Mouse (Mus musculus) olfactory bulb, adult 2 months (tissue): ENCODE measurements at regions not wholly inside any gene's neighbourhood (a gene's known extent, or its start where the extent isn't known, plus 50 kb on each side); places are given as distances from the start of the nearest gene placed in this dataset.

Experiments used
- CTCF ChIP-seq: fragments of 200-500 bp; IDR thresholded peaks from 2 replicates; pipeline ENCODE4 v1.5.1; 2012; ENCODE audit warnings: low read depth, mild to moderate bottlenecking, low read length, moderate library complexity; ENCODE audit not compliant: insufficient read depth
- POLR2A ChIP-seq: fragments of 200-500 bp; IDR thresholded peaks from 2 replicates; pipeline ENCODE4 v1.6.1; 2012; ENCODE audit warnings: mild to moderate bottlenecking, low read depth, low read length, moderate library complexity; ENCODE audit not compliant: insufficient read depth

DNA sequence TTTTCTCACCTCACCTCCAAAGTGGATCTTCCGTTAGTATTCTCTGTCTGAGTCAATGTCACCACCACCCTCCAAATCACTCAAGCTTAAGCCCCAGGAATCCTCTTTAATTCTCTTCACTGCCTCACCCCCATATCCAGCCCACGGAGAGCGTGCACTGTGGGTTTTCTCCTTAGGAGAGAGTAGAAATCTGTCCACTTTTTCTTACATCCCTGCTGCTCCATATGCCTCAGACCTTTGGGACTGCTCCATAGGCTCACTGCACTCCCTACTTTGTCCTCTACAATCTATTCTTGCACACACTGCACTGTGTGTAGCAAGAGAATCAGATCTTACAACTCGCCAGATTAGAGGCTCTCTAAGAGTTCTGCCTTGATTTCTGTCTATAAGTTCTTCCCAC, 1971.2 kb upstream of the Lrrc6 start:
- no peak for TF ChIP-seq CTCF
- no peak for TF ChIP-seq POLR2A
